ENCODE assay signal across 8 mouse cellular contexts in the genomic region with DNA sequence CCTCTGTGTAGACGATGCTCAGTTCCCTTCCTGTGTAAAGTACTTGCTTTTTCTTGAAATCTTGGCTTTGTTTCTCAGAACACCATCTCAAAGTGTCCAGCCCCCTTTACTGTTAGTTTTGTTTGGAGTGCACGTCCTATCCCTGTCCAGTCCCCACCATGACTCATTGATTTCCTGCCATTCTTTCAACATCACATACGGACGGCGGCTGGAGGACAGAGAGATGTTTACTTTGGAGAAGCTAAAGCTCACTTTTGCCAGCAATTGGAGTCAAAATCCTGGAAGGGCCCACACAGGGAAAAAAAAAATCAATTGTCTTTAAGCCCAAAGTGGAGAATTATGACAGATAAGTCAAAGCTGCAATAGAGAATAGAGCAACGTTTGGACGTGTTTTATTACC. TPM values are rescaled to one million over a fixed set of nuclear protein-coding genes. Genes with fewer than 3 reads are reported as not detected.
A peak's percentile ranks its signal among the peaks of the same experiment; 100 is the strongest.
DNase-seq lines count a peak whose midpoint lies in the region; ATAC-seq and TF ChIP-seq lines count a peak whose summit lies in the region.

No protein-coding gene starts in this region.

- H3K4me3 ChIP-seq in gastrocnemius, adult 2 months, result no peak overlapping the region
- no peak overlapping the region for H3K4me3 ChIP-seq in macrophage (ENCODE audit: inconsistent target)
- no peak overlapping the region for H3K4me3 ChIP-seq in forebrain, embryonic 14.5 days (ENCODE audit: low read depth, low read length)

- intact Hi-C loops in gastrocnemius, adult 2 months (cut with DNase I), result no loop called here
- intact Hi-C loops in gastrocnemius, postnatal 36 days (cut with DNase I), result no loop called here

- H3K9ac ChIP-seq in forebrain, embryonic 14.5 days (ENCODE audit: low read length), result no peak overlapping the region

- H3K27me3 ChIP-seq in forebrain, embryonic 14.5 days (replicated peaks; ENCODE audit: control insufficient read depth, insufficient read depth, low read length), result no peaks in the 10 kb centered on the region

- no peak for DNase-seq in gastrocnemius, adult 2 months
- DNase-seq in gastrocnemius, postnatal 36 days, result no peak
- DNase-seq in kidney, adult 9 months, result peak; percentile 61
- DNase-seq in cerebellum, postnatal 10 days, result no peak
- no peak for DNase-seq in forebrain, embryonic 14.5 days (ENCODE audit: low spot score)
- DNase-seq in urinary bladder, postnatal 10 days (ENCODE audit: low spot score), result no peak

- H3K36me3 ChIP-seq in macrophage (ENCODE audit: inconsistent target), result no peaks in the 10 kb centered on the region
- no peaks in the 10 kb centered on the region for H3K36me3 ChIP-seq in forebrain, embryonic 14.5 days (ENCODE audit: control insufficient read depth, insufficient read depth, low read length)

- H3K27ac ChIP-seq in gastrocnemius, adult 2 months, result 0 out of 2 replicates have a peak overlapping the region, but pooled peaks have one; percentile 16
- H3K27ac ChIP-seq in macrophage, result peak overlapping the region; percentile 80
- no peak overlapping the region for H3K27ac ChIP-seq in forebrain, embryonic 14.5 days (ENCODE audit: low read depth, low read length)

- no peaks in the 10 kb centered on the region for H3K79me2 ChIP-seq in macrophage (ENCODE audit: inconsistent target)

- H3K9me3 ChIP-seq in forebrain, embryonic 14.5 days (replicated peaks; ENCODE audit: control insufficient read depth, low read length), result no peaks in the 10 kb centered on the region

- WGBS in macrophage (ENCODE audit: missing documents), result 22% methylated on average over 7 of the region's 7 CpGs
- 86% methylated on average over 7 of the region's 7 CpGs for WGBS in forebrain, embryonic 14.5 days

- no peak for TF ChIP-seq CTCF in gastrocnemius, adult 2 months (IDR thresholded peaks at IDR 0.05)

- peak; percentile 85 for ATAC-seq in granulocyte monocyte progenitor cell, adult 5-6 weeks (replicated peaks; ENCODE audit: poor library complexity, severe bottlenecking)
- ATAC-seq in forebrain, embryonic 14.5 days, result no peak

- H3K4me1 ChIP-seq in forebrain, embryonic 14.5 days (ENCODE audit: control insufficient read depth, insufficient read depth, low read length), result no peaks in the 10 kb centered on the region

- no peak overlapping the region for H3K4me2 ChIP-seq in forebrain, embryonic 14.5 days (ENCODE audit: low read length)

RNA-seq across cellular contexts. Expression of gene Gm5426, which starts 51.8 kb away (rescaled TPM):
- not detected for total RNA-seq in gastrocnemius, adult 2 months (2021)
- total RNA-seq in gastrocnemius, postnatal 36 days (2021), result not detected
- total RNA-seq in granulocyte monocyte progenitor cell, adult 5-6 weeks (2014; fragmentation: Nextera tagmentation), result not detected in 2 replicates
- not detected in 2 replicates for total RNA-seq in granulocyte monocyte progenitor cell, adult 5-6 weeks (2017)
- total RNA-seq in macrophage (2018; cell fraction: chromatin; rRNA removed), result not detected
- not detected for total RNA-seq in macrophage (2018; cell fraction: cytosol; rRNA removed)
- total RNA-seq in macrophage (2018; cell fraction: nucleus; rRNA removed), result 1 to 10 TPM in 1 of 26 experiments, not detected in 25; 7.3 TPM
- not detected in 3 replicates for polyA plus RNA-seq in macrophage (2018)
- not detected in 2 replicates for polyA plus RNA-seq in forebrain, embryonic 14.5 days (2014; fragmentation: Nextera tagmentation; extraction: Ambion mirVana)
